Mouse (Mus musculus) heart, adult 2 months (tissue): ENCODE data around the gene Angptl2. TPM values are rescaled to one million over a fixed set of nuclear protein-coding genes. Genes with fewer than 3 reads are reported as not detected.

Experiments used
- DNase-seq, 2 experiments: peaks; one replicate each; pipeline ENCODE4 v3.0.0; 2021
- H3K27ac ChIP-seq: fragments of 200-600 bp; 2 replicates; pipeline ENCODE4 v1.8.1; 2022
- H3K27me3 ChIP-seq: fragments of 200-500 bp; 2 replicates; pipeline ENCODE4 v1.6.1; 2012; ENCODE audit warnings: mild to moderate bottlenecking, low read length, inconsistent platforms, mixed read lengths; ENCODE audit not compliant: control insufficient read depth, insufficient read depth
- H3K36me3 ChIP-seq: fragments of 200-500 bp; 2 replicates; pipeline ENCODE4 v1.6.1; 2012; ENCODE audit warnings: low read length, inconsistent platforms; ENCODE audit not compliant: control insufficient read depth, insufficient read depth
- H3K4me1 ChIP-seq: fragments of 200-500 bp; 2 replicates; pipeline ENCODE4 v1.6.1; 2011; ENCODE audit warnings: low read length; ENCODE audit not compliant: control insufficient read depth, insufficient read depth
- H3K4me3 ChIP-seq: fragments of 200-600 bp; 2 replicates; pipeline ENCODE4 v1.8.1; 2022
- H3K79me2 ChIP-seq: fragments of 200-500 bp; replicated peaks from 2 replicates; pipeline ENCODE4 v1.6.1; 2012; ENCODE audit warnings: mild to moderate bottlenecking, inconsistent platforms, low read length, moderate library complexity, mixed read lengths; ENCODE audit not compliant: control insufficient read depth, insufficient read depth
- H3K9ac ChIP-seq: fragments of 200-500 bp; 2 replicates; pipeline ENCODE4 v1.6.1; 2012; ENCODE audit warnings: low read depth, mild to moderate bottlenecking, control low read depth, inconsistent platforms, low read length, mixed read lengths
- CTCF ChIP-seq: fragments of 200-600 bp; IDR thresholded peaks from 2 replicates; pipeline ENCODE4 v1.8.1; 2022; ENCODE audit warnings: antibody characterized with exemption, mild to moderate bottlenecking, moderate library complexity
- EP300 ChIP-seq: fragments of 200-500 bp; IDR thresholded peaks from 2 replicates; pipeline ENCODE4 v1.6.1; 2011; ENCODE audit warnings: low read depth, low read length, control low read depth; ENCODE audit not compliant: insufficient read depth
- POLR2A ChIP-seq: fragments of 200-500 bp; IDR thresholded peaks from 2 replicates; pipeline ENCODE4 v1.6.1; 2011; ENCODE audit warnings: mild to moderate bottlenecking, low read depth, low read length, control low read depth; ENCODE audit not compliant: insufficient read depth
- WGBS: fragments of 180-500 bp; shearing (Covaris S2); methylation state at CpG from one replicate; pipeline ENCODE4 v1.1.7; 2018; 5-methylcytosine and 5-hydroxymethylcytosine counted together
- intact Hi-C: fragments of 180-260 bp; cut with DNase I; formaldehyde crosslinking; loops from one replicate; pipeline ENCODE4 v1.15.1; 2025
- polyA plus RNA-seq: library from polyadenylated mRNA; depleted of rRNA; stranded (reverse); fragments of >200 nt; gene quantifications from 2 replicates; pipeline ENCODE4 v1.2.3, GENCODE M21; 2012
- total RNA-seq, 2 experiments: library from RNA; stranded (reverse); gene quantifications; 2 replicates each; pipeline ENCODE4 v1.2.3; 2021

Angptl2 gene
- total and polyA plus RNA-seq, 3 experiments = 45.3 to 91.4 (median 46.2) TPM

DNA sequence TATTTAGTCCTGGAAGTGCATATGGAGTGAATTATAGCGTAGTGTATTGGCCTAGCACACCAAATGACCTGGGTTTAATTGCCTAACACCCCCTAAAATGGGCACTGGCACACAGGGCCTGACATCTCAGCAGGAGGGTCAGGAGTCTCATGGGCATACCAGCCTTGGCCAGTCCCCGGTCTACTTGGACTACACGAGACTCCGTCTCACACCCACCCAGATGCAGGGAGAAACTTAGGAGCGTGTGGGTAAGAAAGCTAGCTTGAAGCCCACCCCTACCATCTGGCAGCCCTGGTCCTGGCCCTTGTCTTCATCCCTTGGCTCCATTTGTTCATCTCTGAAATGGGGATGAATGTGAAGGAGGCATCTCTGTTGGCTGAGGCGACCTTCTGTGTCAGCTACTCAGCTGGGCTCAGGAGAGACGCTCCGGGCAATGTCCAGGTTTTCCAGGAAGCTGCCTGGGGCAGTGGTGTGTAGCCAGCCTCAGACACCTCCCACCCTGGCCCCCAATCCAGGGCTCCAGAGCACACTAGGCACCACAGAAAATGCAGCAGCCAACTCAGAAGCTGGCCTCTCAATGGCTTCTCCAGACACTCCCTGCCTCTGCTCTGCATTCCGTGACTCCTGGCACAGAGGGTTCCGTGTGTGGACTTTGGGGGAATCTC is 4.9 kb downstream of the Angptl2 start:
- intact Hi-C loops = loop anchor here (5.0 kb wide), 1 partner anchor 51 kb away; no protein-coding TSS in a partner anchor
- Histone ChIP-seq H3K9ac (no peak overlapping the region), H3K79me2 (no peaks in the 10 kb centered on the region), H3K27me3 (no peaks in the 10 kb centered on the region), H3K27ac (peak overlapping the region; percentile 17; the same call in 1 of the 2 replicates), H3K4me1 (peaks cover 18% of the 10 kb centered on the region), H3K4me3 (no peak overlapping the region), H3K36me3 (no peaks in the 10 kb centered on the region)
- DNase-seq = no peak
- TF ChIP-seq EP300 = no peak
- TF ChIP-seq CTCF = no peak
- TF ChIP-seq POLR2A = no peak
- 80% methylated on average over 10 of the region's 10 CpGs for WGBS

DNA sequence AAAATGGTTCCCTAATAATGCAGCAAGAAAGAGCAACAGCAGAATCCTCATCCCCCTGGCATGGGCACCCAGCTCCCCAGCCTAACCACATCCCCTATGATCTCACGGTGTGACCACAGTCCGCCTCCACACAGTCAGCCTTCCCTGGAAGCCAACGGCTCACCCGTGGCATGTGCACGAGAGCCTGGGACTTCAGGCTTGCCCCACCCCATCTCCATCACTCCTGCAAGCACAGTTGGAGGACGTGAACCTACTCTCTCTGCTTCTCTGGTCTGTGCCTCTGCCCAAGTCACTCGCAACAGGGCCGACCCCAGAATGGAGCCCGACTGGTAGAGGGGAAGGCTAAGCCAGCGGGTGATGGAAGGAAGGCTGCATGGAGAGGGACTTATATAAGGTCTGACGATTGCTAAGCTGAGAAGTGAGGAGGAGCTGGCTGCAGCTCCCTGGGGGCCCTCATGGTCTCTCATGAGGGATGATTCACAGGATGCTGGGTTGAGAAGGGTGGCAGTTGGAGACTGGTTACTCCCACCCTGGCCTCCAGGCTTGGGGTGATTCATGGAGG is 5.6 kb downstream of the Angptl2 start:
- peak; percentile 35; the same call in 1 of the 2 replicates for TF ChIP-seq POLR2A
- no peak for TF ChIP-seq EP300
- Histone ChIP-seq H3K4me3 (no peak overlapping the region), H3K36me3 (no peaks in the 10 kb centered on the region), H3K27ac (peak overlapping the region; percentile 17; the same call in 1 of the 2 replicates), H3K27me3 (no peaks in the 10 kb centered on the region), H3K4me1 (peaks cover 18% of the 10 kb centered on the region), H3K79me2 (no peaks in the 10 kb centered on the region), H3K9ac (peak overlapping the region; percentile 18; the same call in 1 of the 2 replicates)
- intact Hi-C loops = loop anchor here (5.0 kb wide), 1 partner anchor 51 kb away; no protein-coding TSS in a partner anchor
- 74% methylated on average over 11 of the region's 11 CpGs for WGBS
- no peak for DNase-seq

DNA sequence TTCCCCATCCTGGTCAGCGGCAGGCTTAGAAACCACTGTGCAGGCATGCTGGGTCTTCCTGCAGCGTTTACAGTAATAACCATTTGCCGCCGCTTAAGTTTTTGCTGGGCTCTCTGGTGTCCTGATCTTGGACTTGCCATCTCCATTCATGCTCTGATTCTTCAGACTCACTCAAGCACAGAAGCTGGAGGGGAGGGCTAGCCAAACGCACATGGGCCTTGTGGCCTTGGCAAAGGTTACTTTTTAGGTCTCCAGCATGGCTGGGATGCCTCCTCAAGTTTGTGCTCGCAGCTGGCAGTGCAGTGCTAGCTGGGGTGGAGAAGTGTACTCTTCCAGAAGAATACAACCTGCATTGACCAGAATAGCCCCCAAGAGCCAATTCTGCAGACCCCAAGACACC is 6.6 kb downstream of the Angptl2 start:
- no peak for DNase-seq
- intact Hi-C loops = loop anchor here (5.0 kb wide), 1 partner anchor 50 kb away; no protein-coding TSS in a partner anchor
- Histone ChIP-seq H3K36me3 (no peaks in the 10 kb centered on the region), H3K9ac (no peak overlapping the region), H3K4me3 (no peak overlapping the region), H3K27me3 (no peaks in the 10 kb centered on the region), H3K4me1 (peaks cover 19% of the 10 kb centered on the region), H3K27ac (no peak overlapping the region), H3K79me2 (no peaks in the 10 kb centered on the region)
- no peak for TF ChIP-seq POLR2A
- no peak for TF ChIP-seq EP300
- no peak for TF ChIP-seq CTCF
- 82% methylated on average over 6 of the region's 6 CpGs for WGBS

DNA sequence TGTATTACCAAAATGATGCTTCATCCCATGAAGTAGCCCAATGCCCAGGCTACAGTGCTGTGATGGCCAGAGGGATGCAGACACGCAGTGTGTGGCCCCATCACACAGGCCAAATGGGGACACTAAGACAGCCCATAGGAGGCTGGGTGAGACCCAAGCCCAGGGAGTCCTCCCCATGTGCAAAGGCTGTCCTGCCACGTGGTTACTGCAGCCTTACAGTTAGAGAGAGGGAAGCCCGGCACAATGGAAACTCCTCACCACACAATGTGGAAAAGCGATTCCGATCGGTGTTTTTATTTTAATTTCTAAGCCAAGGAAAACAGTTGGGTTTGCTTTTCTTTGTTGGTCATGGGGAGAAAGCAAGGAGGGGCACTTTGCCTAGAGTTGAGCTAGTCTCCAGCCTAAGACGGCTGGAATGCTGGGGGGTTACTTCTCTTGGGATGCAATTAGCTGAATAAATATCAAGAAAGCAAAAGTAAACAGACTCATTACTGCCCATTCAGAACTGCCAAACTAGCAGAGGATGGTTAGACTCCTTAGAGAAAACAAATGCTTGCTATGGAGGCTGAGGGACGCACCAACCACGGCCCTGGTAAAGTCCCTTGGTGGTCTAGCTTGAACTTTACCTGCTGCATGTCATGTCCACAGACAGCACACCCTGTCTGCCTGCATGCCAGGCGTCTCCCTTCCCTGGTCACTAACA is 7.9 kb downstream of the Angptl2 start:
- Histone ChIP-seq H3K27ac (no peak overlapping the region), H3K27me3 (no peaks in the 10 kb centered on the region), H3K4me1 (peaks cover 24% of the 10 kb centered on the region), H3K4me3 (no peak overlapping the region), H3K9ac (no peak overlapping the region), H3K79me2 (no peaks in the 10 kb centered on the region), H3K36me3 (no peaks in the 10 kb centered on the region)
- no peak for DNase-seq
- 53% methylated on average over 10 of the region's 10 CpGs for WGBS
- TF ChIP-seq POLR2A (no peak), CTCF (no peak), EP300 (no peak)
- intact Hi-C loops = loop anchor here (5.0 kb wide), 1 partner anchor 48 kb away; no protein-coding TSS in a partner anchor

DNA sequence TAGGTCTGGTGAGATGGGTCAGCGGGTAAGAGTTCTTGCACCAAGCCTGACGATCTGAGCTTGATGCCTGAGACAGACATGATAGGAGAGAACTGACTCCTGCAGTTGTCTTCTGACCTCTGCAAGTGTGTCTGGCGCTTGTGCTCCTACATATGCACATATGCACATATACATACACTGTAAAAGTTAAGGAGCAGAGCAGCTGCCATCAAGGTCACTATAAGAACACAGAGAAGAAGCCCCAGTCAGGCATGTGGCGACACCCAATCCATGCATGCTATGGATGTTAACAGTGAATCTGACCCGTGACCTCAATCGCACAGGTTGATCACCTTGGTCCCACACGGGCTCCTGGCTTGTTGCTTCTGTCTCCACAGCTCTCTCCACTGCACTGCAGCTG is 10.1 kb downstream of the Angptl2 start:
- intact Hi-C loops = no loop called here
- H3K79me2 ChIP-seq = no peaks in the 10 kb centered on the region
- H3K4me1 ChIP-seq = peaks cover 21% of the 10 kb centered on the region
- no peak for DNase-seq
- no peak overlapping the region for H3K4me3 ChIP-seq
- 92% methylated on average over 7 of the region's 7 CpGs for WGBS
- H3K27me3 ChIP-seq = no peaks in the 10 kb centered on the region
- TF ChIP-seq EP300 (no peak), CTCF (no peak), POLR2A (no peak)
- H3K9ac ChIP-seq = no peak overlapping the region
- H3K27ac ChIP-seq = no peak overlapping the region
- H3K36me3 ChIP-seq = no peaks in the 10 kb centered on the region
